Mouse (Mus musculus) embryonic facial prominence, embryonic 11.5 days (tissue): ENCODE measurements around the gene Rtp4. TPM values are rescaled to one million over a fixed set of nuclear protein-coding genes. Genes with fewer than 3 reads are reported as not detected.

Source experiments
- ATAC-seq: fragments of 200-750 bp; cut with Nextera tagmentation; replicated peaks from 2 replicates; pipeline ENCODE4 v1.8.0; 2017; ENCODE audit warnings: low read depth; ENCODE audit not compliant: insufficient number of reproducible peaks, low FRiP score, low TSS enrichment
- DNase-seq: peaks from one replicate; pipeline ENCODE4 v3.0.0-alpha.2; 2015; ENCODE audit warnings: low spot score
- H3K27ac ChIP-seq: fragments of 300-500 bp; sonication (generic); replicated peaks from 2 replicates; pipeline ENCODE4 v1.5.1; 2014; ENCODE audit warnings: mild to moderate bottlenecking, low read depth, low read length, control low read depth
- H3K27me3 ChIP-seq: fragments of 300-500 bp; sonication (generic); 2 replicates; pipeline ENCODE4 v1.6.1; 2014; ENCODE audit warnings: mild to moderate bottlenecking, low read length, moderate library complexity, mixed read lengths; ENCODE audit not compliant: control insufficient read depth, insufficient read depth
- H3K36me3 ChIP-seq: fragments of 300-500 bp; sonication (generic); replicated peaks from 2 replicates; pipeline ENCODE4 v1.6.1; 2014; ENCODE audit warnings: low read depth, mild to moderate bottlenecking, low read length, moderate library complexity, mixed read lengths; ENCODE audit not compliant: control insufficient read depth, insufficient read depth
- H3K4me1 ChIP-seq: fragments of 300-500 bp; sonication (generic); 2 replicates; pipeline ENCODE4 v1.6.1; 2014; ENCODE audit warnings: low read length, mixed read lengths; ENCODE audit not compliant: control insufficient read depth, insufficient read depth
- H3K4me2 ChIP-seq: fragments of 300-500 bp; sonication (generic); 2 replicates; pipeline ENCODE4 v1.6.1; 2014; ENCODE audit warnings: low read depth, mild to moderate bottlenecking, control low read depth, low read length, moderate library complexity
- H3K4me3 ChIP-seq: fragments of 300-500 bp; sonication (generic); 2 replicates; pipeline ENCODE4 v1.5.1; 2014; ENCODE audit warnings: low read depth, low read length, control low read depth
- H3K9ac ChIP-seq: fragments of 300-500 bp; sonication (generic); replicated peaks from 2 replicates; pipeline ENCODE4 v1.6.1; 2014; ENCODE audit warnings: mild to moderate bottlenecking, control low read depth, low read length
- H3K9me3 ChIP-seq: fragments of 300-500 bp; sonication (generic); replicated peaks from 2 replicates; pipeline ENCODE4 v1.6.1; 2016; ENCODE audit warnings: mild to moderate bottlenecking, low read length, inconsistent platforms, mixed read lengths; ENCODE audit not compliant: control insufficient read depth
- WGBS: fragments of 180-500 bp; shearing (Covaris S2); extraction: QIAGEN DNeasy Blood & Tissue Kit; methylation state at CpG from one replicate; pipeline ENCODE4 v1.1.7; 2014; 5-methylcytosine and 5-hydroxymethylcytosine counted together
- polyA plus RNA-seq: library from polyadenylated mRNA; unstranded; fragments of >200 nt; fragmentation: Nextera tagmentation; extraction: Ambion mirVana; gene quantifications from 2 replicates; pipeline ENCODE4 v1.2.1, GENCODE M21; 2014

The Rtp4 gene
- polyA plus RNA-seq, 1 experiment from 2014 or later = 2.1 TPM

GRCm38 (mm10) chr16:23606651-23607050, 86.6 kb downstream of the Rtp4 start:
- 88% methylated on average over 7 of the region's 7 CpGs for WGBS

DNA sequence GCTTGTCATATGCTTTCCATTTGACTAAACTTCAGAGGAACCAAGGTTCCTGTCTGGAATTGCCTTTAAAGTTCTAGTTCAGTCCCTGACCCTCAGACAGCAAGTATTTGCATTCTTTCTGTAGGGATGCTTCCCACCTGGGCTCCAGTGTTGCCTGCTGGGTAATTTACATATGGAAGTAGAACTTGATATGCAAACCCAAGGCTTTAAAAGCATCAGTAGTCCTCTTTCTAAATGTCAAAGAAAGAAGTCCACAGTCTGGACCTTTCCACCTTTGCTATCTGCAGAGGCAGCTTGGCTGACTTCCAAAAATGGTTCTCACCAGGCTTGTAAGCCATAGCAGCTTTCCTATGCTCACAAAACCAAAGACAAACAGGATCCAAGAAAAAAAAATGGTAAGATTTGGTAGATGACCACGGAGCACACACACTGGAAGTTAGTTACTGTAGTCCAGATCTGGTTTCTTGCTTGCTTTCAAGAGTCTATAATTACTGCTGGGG, 87.9 kb downstream of the Rtp4 start:
- H3K4me2 ChIP-seq = no peak overlapping the region
- no peak overlapping the region for H3K27ac ChIP-seq
- ATAC-seq (no peak), DNase-seq (no peak)
- WGBS = 22% methylated on average over 1 of the region's 1 CpGs
- H3K4me3 ChIP-seq = no peak overlapping the region
- H3K4me1 ChIP-seq = no peaks in the 10 kb centered on the region
- H3K27me3 ChIP-seq = no peaks in the 10 kb centered on the region
- no peaks in the 10 kb centered on the region for H3K9me3 ChIP-seq
- H3K9ac ChIP-seq = no peak overlapping the region
- H3K36me3 ChIP-seq = no peaks in the 10 kb centered on the region

More at GRCm38 (mm10) chr16:23606651-23607050, 86.6 kb downstream of the Rtp4 start:
- H3K27me3 ChIP-seq = no peaks in the 10 kb centered on the region
- no peak overlapping the region for H3K4me3 ChIP-seq
- H3K36me3 ChIP-seq = no peaks in the 10 kb centered on the region
- no peak for DNase-seq
- H3K9ac ChIP-seq = no peak overlapping the region
- no peak overlapping the region for H3K27ac ChIP-seq
- no peaks in the 10 kb centered on the region for H3K9me3 ChIP-seq
- no peak for ATAC-seq
- no peaks in the 10 kb centered on the region for H3K4me1 ChIP-seq
- H3K4me2 ChIP-seq = no peak overlapping the region

DNA sequence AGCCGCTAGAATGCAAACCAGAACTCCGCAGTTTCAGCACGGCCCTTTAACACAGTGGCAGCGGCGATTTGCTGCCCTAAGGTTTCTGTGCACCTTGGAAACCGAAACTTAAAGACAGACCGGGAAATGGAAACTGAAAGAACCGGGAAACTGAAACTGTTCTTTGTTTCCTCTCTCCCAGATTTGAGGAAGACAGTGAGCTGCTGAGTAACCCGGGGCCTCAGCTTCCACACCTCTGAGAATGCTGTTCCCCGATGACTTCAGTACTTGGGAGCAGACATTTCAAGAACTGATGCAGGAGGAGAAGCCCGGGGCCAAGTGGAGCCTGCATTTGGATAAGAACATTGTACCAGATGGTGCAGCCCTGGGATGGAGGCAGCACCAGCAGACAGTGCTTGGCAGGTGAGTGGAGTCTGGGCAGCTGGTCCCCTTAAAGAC, 89.7 kb downstream of the Rtp4 start:
- Histone ChIP-seq H3K9ac (peak overlapping the region; percentile 34; the same call in 1 of the 2 replicates), H3K4me3 (0 out of 2 replicates have a peak overlapping the region, but pooled peaks have one; percentile 7), H3K9me3 (no peaks in the 10 kb centered on the region), H3K4me2 (no peak overlapping the region; the same call in 1 of the 2 replicates), H3K27me3 (no peaks in the 10 kb centered on the region), H3K4me1 (no peaks in the 10 kb centered on the region), H3K36me3 (no peaks in the 10 kb centered on the region), H3K27ac (no peak overlapping the region)
- DNase-seq (peak; percentile 17), ATAC-seq (no peak)
- 33% methylated on average over 11 of the region's 11 CpGs for WGBS

DNA sequence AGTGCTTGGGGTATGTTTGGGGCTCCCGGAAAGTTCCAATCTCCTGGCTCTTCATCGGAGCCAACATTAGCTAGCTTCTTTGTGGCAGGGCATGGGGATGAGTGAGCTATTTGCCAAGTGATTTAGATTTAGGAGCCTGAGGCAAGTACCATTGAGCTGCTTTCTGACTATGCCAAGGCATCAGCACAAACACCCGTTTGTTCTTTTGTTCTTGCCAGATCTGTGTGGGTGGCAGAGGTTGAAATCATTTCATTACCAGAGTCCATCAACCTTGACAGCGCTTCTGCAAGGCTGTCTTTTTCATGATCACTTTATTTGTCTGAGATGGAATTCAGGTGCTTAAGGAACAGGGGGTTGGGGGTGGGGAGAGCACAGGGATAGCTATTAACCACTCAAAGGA, 104.1 kb downstream of the Rtp4 start:
- Histone ChIP-seq H3K27me3 (no peaks in the 10 kb centered on the region), H3K27ac (no peak overlapping the region), H3K9me3 (no peaks in the 10 kb centered on the region), H3K36me3 (no peaks in the 10 kb centered on the region), H3K4me1 (no peaks in the 10 kb centered on the region), H3K4me3 (no peak overlapping the region), H3K9ac (no peak overlapping the region), H3K4me2 (no peak overlapping the region)
- ATAC-seq (no peak), DNase-seq (no peak)
- WGBS = 50% methylated on average over 4 of the region's 4 CpGs

DNA sequence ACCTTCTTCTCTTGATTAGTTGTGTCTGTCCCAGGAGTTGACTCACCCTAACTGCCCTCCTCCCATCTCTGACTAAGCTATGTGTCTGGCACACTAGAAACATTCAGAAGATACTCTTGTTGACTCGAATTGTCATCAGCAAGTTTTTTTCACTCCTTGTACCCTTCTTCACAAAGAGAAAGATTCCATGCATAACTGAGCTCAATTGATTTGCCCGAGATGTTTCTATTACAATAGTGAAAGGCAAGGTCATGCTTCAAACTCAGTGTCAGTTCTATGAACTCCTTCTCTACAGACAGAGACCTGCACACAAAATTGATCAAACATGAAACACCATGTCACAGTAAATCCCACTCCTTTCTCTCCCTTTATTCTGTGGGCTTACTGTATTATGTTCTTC, 111.4 kb downstream of the Rtp4 start:
- H3K27me3 ChIP-seq = no peaks in the 10 kb centered on the region
- H3K9ac ChIP-seq = no peak overlapping the region
- no peaks in the 10 kb centered on the region for H3K9me3 ChIP-seq
- no peaks in the 10 kb centered on the region for H3K4me1 ChIP-seq
- WGBS = 62% methylated on average over 2 of the region's 2 CpGs
- ATAC-seq (no peak), DNase-seq (no peak)
- H3K4me2 ChIP-seq = no peak overlapping the region
- H3K27ac ChIP-seq = no peak overlapping the region
- no peak overlapping the region for H3K4me3 ChIP-seq
- H3K36me3 ChIP-seq = no peaks in the 10 kb centered on the region

- ATAC-seq (no peak), DNase-seq (no peak)
- Histone ChIP-seq H3K27ac (no peak overlapping the region), H3K36me3 (no peaks in the 10 kb centered on the region), H3K9ac (no peak overlapping the region), H3K4me1 (no peaks in the 10 kb centered on the region), H3K4me2 (no peak overlapping the region), H3K4me3 (no peak overlapping the region), H3K9me3 (no peaks in the 10 kb centered on the region), H3K27me3 (no peaks in the 10 kb centered on the region)
- 61% methylated on average over 2 of the region's 2 CpGs for WGBS
Observed at GRCm38 (mm10) chr16:23632681-23633080, 112.6 kb downstream of the Rtp4 start.

GRCm38 (mm10) chr16:23653028-23653427, 132.9 kb downstream of the Rtp4 start:
- ATAC-seq (no peak), DNase-seq (no peak)
- WGBS = 86% methylated on average over 5 of the region's 5 CpGs
- Histone ChIP-seq H3K27me3 (no peaks in the 10 kb centered on the region), H3K9ac (no peak overlapping the region), H3K4me2 (no peak overlapping the region), H3K9me3 (no peaks in the 10 kb centered on the region), H3K4me3 (no peak overlapping the region), H3K27ac (no peak overlapping the region), H3K36me3 (no peaks in the 10 kb centered on the region), H3K4me1 (no peaks in the 10 kb centered on the region)

- DNase-seq (no peak), ATAC-seq (no peak)
- H3K9ac ChIP-seq = no peak overlapping the region
- no peaks in the 10 kb centered on the region for H3K4me1 ChIP-seq
- no peak overlapping the region for H3K4me2 ChIP-seq
- H3K27ac ChIP-seq = no peak overlapping the region
- no peaks in the 10 kb centered on the region for H3K9me3 ChIP-seq
- H3K36me3 ChIP-seq = no peaks in the 10 kb centered on the region
- H3K4me3 ChIP-seq = no peak overlapping the region
- no peaks in the 10 kb centered on the region for H3K27me3 ChIP-seq
- WGBS = 73% methylated on average over 4 of the region's 4 CpGs
Observed at GRCm38 (mm10) chr16:23653479-23653878, 133.4 kb downstream of the Rtp4 start.
